Mouse (Mus musculus) liver, embryonic 14.5 days (tissue): ENCODE measurements around the gene Mei4.

Experiments
- CTCF ChIP-seq: IDR thresholded peaks from 2 replicates; pipeline ENCODE4 v1.5.1; 2016; ENCODE audit warnings: antibody characterized with exemption, low read depth, control low read depth
- EP300 ChIP-seq: IDR thresholded peaks from 2 replicates; pipeline ENCODE4 v1.6.1; 2016; ENCODE audit warnings: antibody characterized with exemption, low read depth

GRCm38 (mm10) chr9:81863888-81864234, 391 bp downstream of the Mei4 start:
- TF ChIP-seq CTCF = no peak
- no peak for TF ChIP-seq EP300
